Mouse (Mus musculus): ENCODE measurements at regions not wholly inside any gene's neighbourhood (a gene's known extent, or its start where the extent isn't known, plus 50 kb on each side); places are given as distances from the start of the nearest gene placed in this dataset.

DNA sequence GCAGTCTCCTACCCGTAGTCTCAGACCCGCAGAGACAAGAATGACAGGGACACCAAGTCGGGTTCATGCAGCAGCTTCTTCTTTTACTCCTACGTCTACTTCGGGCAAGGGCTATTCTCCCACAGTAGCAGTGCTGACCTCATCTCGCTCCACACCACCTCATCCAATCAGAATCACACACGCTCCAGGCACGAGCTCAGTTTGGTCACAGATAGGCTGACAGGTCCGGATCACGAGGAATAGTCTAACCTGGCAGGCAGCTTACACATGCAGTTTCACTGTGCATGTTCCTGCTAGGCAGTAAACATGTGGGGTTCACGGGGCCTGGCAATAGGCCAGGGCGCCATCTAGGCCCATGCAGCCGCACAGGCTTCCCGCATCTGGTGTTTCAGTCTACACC lies 260.7 kb upstream of the Hs3st1 start:
- H3K4me3 ChIP-seq (ENCODE audit: low read length) = no peak overlapping the region
- H3K36me3 ChIP-seq (ENCODE audit: control insufficient read depth, insufficient read depth, low read length) = no peaks in the 10 kb centered on the region
- H3K27me3 ChIP-seq (ENCODE audit: control insufficient read depth, insufficient read depth, low read length) = no peaks in the 10 kb centered on the region
- H3K4me2 ChIP-seq (replicated peaks; ENCODE audit: low read depth, low read length) = no peak overlapping the region
- no peak overlapping the region for H3K9ac ChIP-seq (ENCODE audit: low read depth, low read length)
- no peak overlapping the region for H3K27ac ChIP-seq (ENCODE audit: low read depth, low read length)
- no peak for ATAC-seq (ENCODE audit: low FRiP score, low TSS enrichment)
- no peaks in the 10 kb centered on the region for H3K9me3 ChIP-seq (ENCODE audit: control insufficient read depth, low read length)
- 89% methylated on average over 14 of the region's 14 CpGs for WGBS
- no peaks in the 10 kb centered on the region for H3K4me1 ChIP-seq (ENCODE audit: control insufficient read depth, insufficient read depth, low read length)

- H3K9me3 ChIP-seq (ENCODE audit: control insufficient read depth, low read length) = no peaks in the 10 kb centered on the region
- no peak overlapping the region for H3K27ac ChIP-seq (ENCODE audit: low read depth, low read length)
- no peak overlapping the region for H3K9ac ChIP-seq (ENCODE audit: low read depth, low read length)
- H3K4me2 ChIP-seq (replicated peaks; ENCODE audit: low read depth, low read length) = no peak overlapping the region
- no peaks in the 10 kb centered on the region for H3K4me1 ChIP-seq (ENCODE audit: control insufficient read depth, insufficient read depth, low read length)
- no peaks in the 10 kb centered on the region for H3K27me3 ChIP-seq (ENCODE audit: control insufficient read depth, insufficient read depth, low read length)
- H3K4me3 ChIP-seq (ENCODE audit: low read length) = no peak overlapping the region
- H3K36me3 ChIP-seq (ENCODE audit: control insufficient read depth, insufficient read depth, low read length) = no peaks in the 10 kb centered on the region
- ATAC-seq (ENCODE audit: low FRiP score, low TSS enrichment) = no peak
- WGBS = 16% methylated on average over 1 of the region's 1 CpGs
Observed at GRCm38 (mm10) chr5:39988039-39988438, 232.8 kb upstream of the Hs3st1 start.

- H3K4me2 ChIP-seq (replicated peaks; ENCODE audit: low read depth, low read length) = no peak overlapping the region
- no peak overlapping the region for H3K27ac ChIP-seq (ENCODE audit: low read depth, low read length)
- H3K4me3 ChIP-seq (ENCODE audit: low read length) = no peak overlapping the region
- no peak overlapping the region for H3K9ac ChIP-seq (ENCODE audit: low read depth, low read length)
- H3K27me3 ChIP-seq (ENCODE audit: control insufficient read depth, insufficient read depth, low read length) = no peaks in the 10 kb centered on the region
- H3K36me3 ChIP-seq (ENCODE audit: control insufficient read depth, insufficient read depth, low read length) = no peaks in the 10 kb centered on the region
- no peak for ATAC-seq (ENCODE audit: low FRiP score, low TSS enrichment)
- H3K4me1 ChIP-seq (ENCODE audit: control insufficient read depth, insufficient read depth, low read length) = no peaks in the 10 kb centered on the region
- H3K9me3 ChIP-seq (ENCODE audit: control insufficient read depth, low read length) = no peaks in the 10 kb centered on the region
Observed at GRCm38 (mm10) chr5:39964371-39964770, 209.1 kb upstream of the Hs3st1 start.

- Histone ChIP-seq H3K9ac (ENCODE audit: low read depth, low read length) (no peak overlapping the region), H3K4me3 (ENCODE audit: low read length) (no peak overlapping the region), H3K27me3 (ENCODE audit: control insufficient read depth, insufficient read depth, low read length) (no peaks in the 10 kb centered on the region), H3K27ac (ENCODE audit: low read depth, low read length) (no peak overlapping the region), H3K9me3 (ENCODE audit: control insufficient read depth, low read length) (no peaks in the 10 kb centered on the region), H3K4me2 (replicated peaks; ENCODE audit: low read depth, low read length) (no peak overlapping the region), H3K36me3 (ENCODE audit: control insufficient read depth, insufficient read depth, low read length) (no peaks in the 10 kb centered on the region), H3K4me1 (ENCODE audit: control insufficient read depth, insufficient read depth, low read length) (no peaks in the 10 kb centered on the region)
- ATAC-seq (ENCODE audit: low FRiP score, low TSS enrichment) = peak; percentile 43; the same call in 1 of the 2 replicates
- WGBS = 31% methylated on average over 4 of the region's 4 CpGs
Observed at GRCm38 (mm10) chr5:39960981-39961380, 205.7 kb upstream of the Hs3st1 start.

- Histone ChIP-seq H3K4me3 (ENCODE audit: low read length) (no peak overlapping the region), H3K4me1 (ENCODE audit: control insufficient read depth, insufficient read depth, low read length) (no peaks in the 10 kb centered on the region), H3K9ac (ENCODE audit: low read depth, low read length) (no peak overlapping the region), H3K27me3 (ENCODE audit: control insufficient read depth, insufficient read depth, low read length) (no peaks in the 10 kb centered on the region), H3K27ac (ENCODE audit: low read depth, low read length) (no peak overlapping the region), H3K36me3 (ENCODE audit: control insufficient read depth, insufficient read depth, low read length) (no peaks in the 10 kb centered on the region), H3K4me2 (replicated peaks; ENCODE audit: low read depth, low read length) (no peak overlapping the region), H3K9me3 (ENCODE audit: control insufficient read depth, low read length) (no peaks in the 10 kb centered on the region)
- ATAC-seq (ENCODE audit: low FRiP score, low TSS enrichment) = no peak
- 86% methylated on average over 2 of the region's 2 CpGs for WGBS
Observed at GRCm38 (mm10) chr5:39935564-39935963, 180.3 kb upstream of the Hs3st1 start.

- Histone ChIP-seq H3K4me3 (ENCODE audit: low read length) (no peak overlapping the region), H3K9me3 (ENCODE audit: control insufficient read depth, low read length) (no peaks in the 10 kb centered on the region), H3K4me1 (ENCODE audit: control insufficient read depth, insufficient read depth, low read length) (no peaks in the 10 kb centered on the region), H3K9ac (ENCODE audit: low read depth, low read length) (no peak overlapping the region), H3K27ac (ENCODE audit: low read depth, low read length) (no peak overlapping the region), H3K36me3 (ENCODE audit: control insufficient read depth, insufficient read depth, low read length) (no peaks in the 10 kb centered on the region), H3K27me3 (ENCODE audit: control insufficient read depth, insufficient read depth, low read length) (no peaks in the 10 kb centered on the region), H3K4me2 (replicated peaks; ENCODE audit: low read depth, low read length) (no peak overlapping the region)
- WGBS = 84% methylated on average over 2 of the region's 2 CpGs
- no peak for ATAC-seq (ENCODE audit: low FRiP score, low TSS enrichment)
Observed at GRCm38 (mm10) chr5:39931890-39932289, 176.6 kb upstream of the Hs3st1 start.

DNA sequence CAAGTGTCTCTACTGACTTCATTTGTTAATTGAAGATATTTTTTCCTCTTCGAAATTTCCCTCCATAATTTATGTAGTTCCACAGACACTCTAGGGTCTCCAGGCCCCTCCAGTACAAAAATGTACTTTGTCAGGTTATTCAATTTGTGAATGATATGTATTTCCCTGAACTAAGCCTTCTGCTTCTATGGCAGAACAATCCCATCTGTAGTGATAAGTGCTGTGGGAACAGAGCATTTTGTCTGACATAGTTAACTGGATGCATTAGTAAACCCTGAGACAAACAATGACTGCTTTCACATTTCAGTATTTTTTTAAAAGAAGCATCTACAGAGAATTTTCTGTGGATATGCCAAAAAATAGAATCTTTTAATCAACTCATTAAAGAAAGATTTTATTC lies 154.1 kb upstream of the Hs3st1 start:
- Histone ChIP-seq H3K4me1 (ENCODE audit: control insufficient read depth, insufficient read depth, low read length) (no peaks in the 10 kb centered on the region), H3K27me3 (ENCODE audit: control insufficient read depth, insufficient read depth, low read length) (no peaks in the 10 kb centered on the region), H3K4me3 (ENCODE audit: low read length) (no peak overlapping the region), H3K9me3 (ENCODE audit: control insufficient read depth, low read length) (no peaks in the 10 kb centered on the region), H3K4me2 (replicated peaks; ENCODE audit: low read depth, low read length) (no peak overlapping the region), H3K36me3 (ENCODE audit: control insufficient read depth, insufficient read depth, low read length) (no peaks in the 10 kb centered on the region), H3K9ac (ENCODE audit: low read depth, low read length) (no peak overlapping the region), H3K27ac (ENCODE audit: low read depth, low read length) (no peak overlapping the region)
- no peak for ATAC-seq (ENCODE audit: low FRiP score, low TSS enrichment)
- 71% methylated on average over 1 of the region's 1 CpGs for WGBS

DNA sequence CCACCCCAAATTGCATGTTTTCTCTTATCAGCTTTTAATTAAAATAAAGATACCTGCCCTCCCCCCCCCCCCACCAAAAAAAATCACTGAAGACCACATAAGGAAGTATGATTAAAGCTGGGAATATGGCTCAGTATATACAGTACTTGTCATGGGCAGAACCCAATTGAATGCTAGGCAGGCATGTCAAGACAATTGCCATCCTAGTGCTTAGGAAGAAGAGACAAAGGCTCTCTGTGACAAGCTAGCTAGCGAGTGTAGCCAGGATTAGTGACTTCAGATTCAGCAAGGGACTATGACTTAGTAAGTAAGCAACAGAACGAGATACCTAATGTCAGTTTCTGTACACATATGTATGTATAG lies 116.4 kb upstream of the Hs3st1 start:
- H3K36me3 ChIP-seq (ENCODE audit: control insufficient read depth, insufficient read depth, low read length) = no peaks in the 10 kb centered on the region
- H3K4me3 ChIP-seq (ENCODE audit: low read length) = no peak overlapping the region
- no peaks in the 10 kb centered on the region for H3K27me3 ChIP-seq (ENCODE audit: control insufficient read depth, insufficient read depth, low read length)
- no peak overlapping the region for H3K4me2 ChIP-seq (replicated peaks; ENCODE audit: low read depth, low read length)
- no peak overlapping the region for H3K9ac ChIP-seq (ENCODE audit: low read depth, low read length)
- H3K27ac ChIP-seq (ENCODE audit: low read depth, low read length) = no peak overlapping the region
- no peaks in the 10 kb centered on the region for H3K4me1 ChIP-seq (ENCODE audit: control insufficient read depth, insufficient read depth, low read length)
- no peak for ATAC-seq (ENCODE audit: low FRiP score, low TSS enrichment)
- no peaks in the 10 kb centered on the region for H3K9me3 ChIP-seq (ENCODE audit: control insufficient read depth, low read length)
- 86% methylated on average over 2 of the region's 2 CpGs for WGBS

DNA sequence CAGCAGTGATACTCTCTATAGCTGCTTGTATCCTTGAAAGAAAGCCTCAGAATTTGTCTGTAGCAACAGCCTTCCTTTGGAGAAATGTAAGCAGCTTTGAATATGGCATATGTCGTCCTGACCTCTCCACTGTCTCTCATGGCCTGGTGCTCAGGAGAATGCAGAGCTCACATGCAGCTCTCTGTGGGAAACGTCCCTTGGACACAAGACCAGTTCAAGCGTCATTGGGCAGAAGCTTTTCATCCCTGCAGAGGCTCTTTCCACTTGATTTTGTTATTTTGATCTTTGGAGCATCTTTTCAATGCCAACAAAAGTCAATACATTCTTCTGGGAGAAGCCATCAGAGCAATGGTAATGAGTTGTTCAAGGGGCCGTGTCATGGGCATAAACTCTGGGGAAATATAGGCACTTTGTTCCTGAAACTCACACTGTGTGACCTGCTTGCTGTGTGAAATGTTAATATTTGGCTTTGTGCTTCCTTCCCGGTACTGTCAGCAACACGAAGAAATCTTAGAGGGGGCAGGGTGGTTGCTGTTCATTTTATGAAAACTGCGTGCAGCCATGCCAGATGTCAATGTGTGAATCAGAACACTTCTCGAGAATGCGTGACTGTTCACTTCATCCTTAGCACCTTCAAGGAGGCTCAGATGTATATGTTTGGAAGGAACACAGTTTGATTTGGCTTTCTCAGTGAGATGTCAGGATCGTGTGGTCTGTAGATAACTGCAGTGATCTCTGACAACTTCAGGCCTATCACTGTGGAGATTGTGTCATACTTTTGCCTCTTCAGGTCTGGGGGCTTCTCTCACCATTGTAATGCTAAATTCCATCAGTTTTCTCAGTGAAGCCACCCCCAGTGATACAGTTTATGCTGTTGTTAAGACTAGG lies 115.8 kb upstream of the Hs3st1 start:
- Histone ChIP-seq H3K27me3 (ENCODE audit: control insufficient read depth, insufficient read depth, low read length) (no peaks in the 10 kb centered on the region), H3K9ac (ENCODE audit: low read depth, low read length) (no peak overlapping the region), H3K4me1 (ENCODE audit: control insufficient read depth, insufficient read depth, low read length) (no peaks in the 10 kb centered on the region), H3K36me3 (ENCODE audit: control insufficient read depth, insufficient read depth, low read length) (no peaks in the 10 kb centered on the region), H3K4me3 (ENCODE audit: low read length) (no peak overlapping the region), H3K27ac (ENCODE audit: low read depth, low read length) (no peak overlapping the region), H3K4me2 (replicated peaks; ENCODE audit: low read depth, low read length) (no peak overlapping the region), H3K9me3 (ENCODE audit: control insufficient read depth, low read length) (no peaks in the 10 kb centered on the region)
- no peak for ATAC-seq (ENCODE audit: low FRiP score, low TSS enrichment)
- 72% methylated on average over 10 of the region's 10 CpGs for WGBS

Data from kidney, embryonic 14.5 days (tissue).